ENCODE assay signal across 13 mouse cellular contexts in genomic region chr9:31931691-31932090, GRCm38 (mm10). TPM values are rescaled to one million over a fixed set of nuclear protein-coding genes. Genes with fewer than 3 reads are reported as not detected.
A peak's percentile ranks its signal among the peaks of the same experiment; 100 is the strongest.
DNase-seq lines count a peak whose midpoint lies in the region; ATAC-seq and TF ChIP-seq lines count a peak whose summit lies in the region.
"Had no signal": no experiment of that assay in that cellular context is flagged by ENCODE, and none has a peak within 500 bp of the region (broad histone marks: within the 10 kb centered on the region; RNA-seq: fewer than 3 reads in every experiment).

No protein-coding gene starts in this region.

- no peak overlapping the region for H3K4me2 ChIP-seq in intestine, embryonic 15.5 days (replicated peaks)
- H3K4me2 ChIP-seq in intestine, embryonic 16.5 days (ENCODE audit: low read depth, low read length): no peak overlapping the region
- H3K4me2 ChIP-seq in kidney, postnatal 0 days (ENCODE audit: low read length): no peak overlapping the region
- H3K4me2 ChIP-seq: midbrain, embryonic 13.5 days had no signal

- H3K27me3 ChIP-seq in intestine, embryonic 15.5 days (replicated peaks): no peaks in the 10 kb centered on the region
- H3K27me3 ChIP-seq in intestine, embryonic 16.5 days (replicated peaks; ENCODE audit: control insufficient read depth, insufficient read depth, low read length): no peaks in the 10 kb centered on the region
- no peaks in the 10 kb centered on the region for H3K27me3 ChIP-seq in kidney, postnatal 0 days (ENCODE audit: insufficient read depth, low read length)
- H3K27me3 ChIP-seq: midbrain, embryonic 13.5 days had no signal

- 43% methylated on average over 5 of the region's 5 CpGs for WGBS in intestine, embryonic 15.5 days
- WGBS in intestine, embryonic 16.5 days: 44% methylated on average over 5 of the region's 5 CpGs
- 53% methylated on average over 5 of the region's 5 CpGs for WGBS in kidney, postnatal 0 days

- no peak overlapping the region for H3K9ac ChIP-seq in intestine, embryonic 15.5 days
- no peak overlapping the region for H3K9ac ChIP-seq in intestine, embryonic 16.5 days (ENCODE audit: low read depth, low read length)
- no peak overlapping the region for H3K9ac ChIP-seq in kidney, postnatal 0 days (ENCODE audit: low read depth, low read length)
- H3K9ac ChIP-seq: midbrain, embryonic 13.5 days had no signal

- H3K36me3 ChIP-seq in intestine, embryonic 15.5 days: no peaks in the 10 kb centered on the region
- H3K36me3 ChIP-seq in intestine, embryonic 16.5 days (ENCODE audit: control insufficient read depth, insufficient read depth, low read length): no peaks in the 10 kb centered on the region
- H3K36me3 ChIP-seq in kidney, postnatal 0 days (ENCODE audit: insufficient read depth, low read length): no peaks in the 10 kb centered on the region
- H3K36me3 ChIP-seq: midbrain, embryonic 13.5 days had no signal

- no peak for TF ChIP-seq CTCF in kidney, postnatal 0 days (IDR thresholded peaks at IDR 0.05; ENCODE audit: low read depth)

- H3K27ac ChIP-seq in intestine, embryonic 15.5 days: no peak overlapping the region
- no peak overlapping the region for H3K27ac ChIP-seq in intestine, embryonic 16.5 days (ENCODE audit: low read length)
- no peak overlapping the region for H3K27ac ChIP-seq in kidney, postnatal 0 days
- H3K27ac ChIP-seq: heart, adult 2 months; midbrain, embryonic 13.5 days had no signal

- no peak overlapping the region for H3K4me3 ChIP-seq in intestine, embryonic 15.5 days (replicated peaks)
- no peak overlapping the region for H3K4me3 ChIP-seq in intestine, embryonic 16.5 days (ENCODE audit: low read length)
- H3K4me3 ChIP-seq in kidney, postnatal 0 days (replicated peaks; ENCODE audit: low read depth, low read length): no peak overlapping the region
- H3K4me3 ChIP-seq: heart, adult 2 months; midbrain, embryonic 13.5 days had no signal

- H3K4me1 ChIP-seq in intestine, embryonic 15.5 days (replicated peaks): no peaks in the 10 kb centered on the region
- no peaks in the 10 kb centered on the region for H3K4me1 ChIP-seq in intestine, embryonic 16.5 days (ENCODE audit: control insufficient read depth, insufficient read depth, low read length)
- no peaks in the 10 kb centered on the region for H3K4me1 ChIP-seq in kidney, postnatal 0 days (replicated peaks; ENCODE audit: insufficient read depth, low read length)
- H3K4me1 ChIP-seq: midbrain, embryonic 13.5 days had no signal

- ATAC-seq in intestine, embryonic 15.5 days: peak; percentile 58
- no peak for ATAC-seq in intestine, embryonic 16.5 days
- ATAC-seq in kidney, postnatal 0 days (replicated peaks; ENCODE audit: low FRiP score, low read depth): no peak
- ATAC-seq: midbrain, embryonic 13.5 days had no signal

- no peaks in the 10 kb centered on the region for H3K9me3 ChIP-seq in intestine, embryonic 15.5 days
- H3K9me3 ChIP-seq in intestine, embryonic 16.5 days (ENCODE audit: control insufficient read depth, low read length): no peaks in the 10 kb centered on the region
- no peaks in the 10 kb centered on the region for H3K9me3 ChIP-seq in kidney, postnatal 0 days (replicated peaks; ENCODE audit: low read length)
- H3K9me3 ChIP-seq: midbrain, embryonic 13.5 days had no signal

- DNase-seq in ES-CJ7 (ENCODE audit: low read depth, low spot score): peak; percentile 61
- DNase-seq in kidney, postnatal 0 days (ENCODE audit: low spot score): peak; percentile 20
- DNase-seq in lung, postnatal 14 days: peak; percentile 16
- DNase-seq in testis, postnatal 14 days (ENCODE audit: low spot score): no peak
- DNase-seq in spleen, postnatal 36 days (ENCODE audit: low spot score in 2 of 2): no peak
- no peak for DNase-seq in cerebellum, adult 11-12 months
- DNase-seq: right cerebral cortex, adult 18-20 months; thymus, postnatal 25 days had no signal

RNA-seq across cellular contexts. Expression of gene Barx2, which starts 18.4 kb away (rescaled TPM):
- polyA plus RNA-seq in intestine, embryonic 15.5 days (2015; fragmentation: Nextera tagmentation; extraction: Ambion mirVana): 0.14 and 0.21 TPM in 2 replicates
- polyA plus RNA-seq in intestine, embryonic 16.5 days (2015; fragmentation: Nextera tagmentation; extraction: Ambion mirVana): 0.11 and 0.26 TPM in 2 replicates
- polyA plus RNA-seq in kidney, postnatal 0 days (2015; fragmentation: Nextera tagmentation; extraction: Ambion mirVana): 0.08 TPM in 1 of 2 replicates, not detected in the other
- polyA plus RNA-seq: neural tube, embryonic 14.5 days had no signal

Comparison
In these comparisons a context has a peak if more than half of its experiments do, and no peak if none do; other contexts are left out.
1. DNase-seq: peak in ES-CJ7 (single experiment), kidney, postnatal 0 days (single experiment) and lung, postnatal 14 days (single experiment); none in testis, postnatal 14 days (single experiment), spleen, postnatal 36 days (0 of 2) and cerebellum, adult 11-12 months (single experiment).